Mouse (Mus musculus): Measurements from ENCODE around the gene Prame. TPM values are rescaled to one million over a fixed set of nuclear protein-coding genes. Genes with fewer than 3 reads are reported as not detected.
"Not testable (repeated sequence)": the region's sequence is repeated elsewhere in the genome, so short reads cannot be mapped to it uniquely, and the experiment has no call there.

Gene Prame
- not detected for total RNA-seq (2018; cell fraction: chromatin; rRNA removed)
- total RNA-seq (2018; cell fraction: cytosol; rRNA removed): not detected
- total RNA-seq (2018; cell fraction: nucleus; rRNA removed): not detected
- polyA plus RNA-seq (2018): not detected in 3 replicates

- Histone ChIP-seq H3K79me2 (ENCODE audit: inconsistent target) (no peaks in the 10 kb centered on the region), H3K27ac (no peak within 1 kb of the TSS), H3K36me3 (ENCODE audit: inconsistent target) (no peaks in the 10 kb centered on the region), H3K4me3 (ENCODE audit: inconsistent target) (no peak within 1 kb of the TSS)
- WGBS (ENCODE audit: missing documents): 89% methylated on average over 11 of the region's 11 CpGs
These were observed at the start of gene Prame for GRCm38 (mm10) chrX:135627605-135628004. Gene Prame (minus strand): TSS chrX:135627705.

GRCm38 (mm10) chrX:135652173-135652772 lies 24.8 kb upstream of the Prame start:
- H3K79me2 ChIP-seq (ENCODE audit: inconsistent target): no peaks in the 10 kb centered on the region
- WGBS (ENCODE audit: missing documents): 57% methylated on average over 9 of the region's 9 CpGs

GRCm38 (mm10) chrX:135601298-135602029 lies 26.0 kb downstream of the Prame start:
- 68% methylated on average over 2 of the region's 3 CpGs for WGBS (ENCODE audit: missing documents)
- not testable (repeated sequence) for H3K4me3 ChIP-seq (ENCODE audit: inconsistent target); H3K36me3 ChIP-seq (ENCODE audit: inconsistent target); H3K79me2 ChIP-seq (ENCODE audit: inconsistent target); H3K27ac ChIP-seq

More at GRCm38 (mm10) chrX:135652173-135652772, 24.8 kb upstream of the Prame start:
- H3K4me3 ChIP-seq (ENCODE audit: inconsistent target): no peak overlapping the region
- no peaks in the 10 kb centered on the region for H3K36me3 ChIP-seq (ENCODE audit: inconsistent target)
- no peak overlapping the region for H3K27ac ChIP-seq

GRCm38 (mm10) chrX:135598677-135599076 lies 28.8 kb downstream of the Prame start, which contains the start of gene Nxf7:
Gene Nxf7 (minus strand): TSS chrX:135598777.
- H3K79me2 ChIP-seq (ENCODE audit: inconsistent target): no peaks in the 10 kb centered on the region
- H3K27ac ChIP-seq: no peak within 1 kb of the TSS
- no peaks in the 10 kb centered on the region for H3K36me3 ChIP-seq (ENCODE audit: inconsistent target)
- no peak within 1 kb of the TSS for H3K4me3 ChIP-seq (ENCODE audit: inconsistent target)
- WGBS (ENCODE audit: missing documents): 85% methylated on average over 2 of the region's 2 CpGs

GRCm38 (mm10) chrX:135598096-135598495 lies 29.4 kb downstream of the Prame start:
- no peak overlapping the region for H3K27ac ChIP-seq
- 81% methylated on average over 13 of the region's 13 CpGs for WGBS (ENCODE audit: missing documents)
- no peak overlapping the region for H3K4me3 ChIP-seq (ENCODE audit: inconsistent target)

GRCm38 (mm10) chrX:135576412-135576811 lies 51.1 kb downstream of the Prame start:
- Histone ChIP-seq H3K79me2 (ENCODE audit: inconsistent target) (no peaks in the 10 kb centered on the region), H3K4me3 (ENCODE audit: inconsistent target) (no peak overlapping the region), H3K36me3 (ENCODE audit: inconsistent target) (no peaks in the 10 kb centered on the region), H3K27ac (no peak overlapping the region)
- no CpG with 5 or more reads among the region's 1 CpGs for WGBS (ENCODE audit: missing documents)

More at GRCm38 (mm10) chrX:135598096-135598495, 29.4 kb downstream of the Prame start:
- Histone ChIP-seq H3K79me2 (ENCODE audit: inconsistent target) (no peaks in the 10 kb centered on the region), H3K36me3 (ENCODE audit: inconsistent target) (no peaks in the 10 kb centered on the region)

- WGBS (ENCODE audit: missing documents): 60% methylated on average over 8 of the region's 9 CpGs
These were observed 52.4 kb downstream of the Prame start for GRCm38 (mm10) chrX:135574958-135575628.

GRCm38 (mm10) chrX:135574261-135574957 lies 53.1 kb downstream of the Prame start:
- not testable (repeated sequence) for H3K27ac ChIP-seq; H3K79me2 ChIP-seq (ENCODE audit: inconsistent target); H3K36me3 ChIP-seq (ENCODE audit: inconsistent target); H3K4me3 ChIP-seq (ENCODE audit: inconsistent target)
- 58% methylated on average over 8 of the region's 8 CpGs for WGBS (ENCODE audit: missing documents)

More at GRCm38 (mm10) chrX:135574958-135575628, 52.4 kb downstream of the Prame start:
- not testable (repeated sequence) for H3K79me2 ChIP-seq (ENCODE audit: inconsistent target); H3K36me3 ChIP-seq (ENCODE audit: inconsistent target); H3K4me3 ChIP-seq (ENCODE audit: inconsistent target); H3K27ac ChIP-seq

GRCm38 (mm10) chrX:135569467-135569866 lies 58.0 kb downstream of the Prame start:
- not testable (repeated sequence) for H3K27ac ChIP-seq; H3K4me3 ChIP-seq (ENCODE audit: inconsistent target); H3K79me2 ChIP-seq (ENCODE audit: inconsistent target); H3K36me3 ChIP-seq (ENCODE audit: inconsistent target)
- no CpG with 5 or more reads among the region's 2 CpGs for WGBS (ENCODE audit: missing documents)

- 53% methylated on average over 3 of the region's 4 CpGs for WGBS (ENCODE audit: missing documents)
- not testable (repeated sequence) for H3K36me3 ChIP-seq (ENCODE audit: inconsistent target); H3K27ac ChIP-seq; H3K79me2 ChIP-seq (ENCODE audit: inconsistent target); H3K4me3 ChIP-seq (ENCODE audit: inconsistent target)
These were observed 62.6 kb downstream of the Prame start for GRCm38 (mm10) chrX:135564934-135565333.

Other genes with a start within 250 kb of the Prame start
- not detected in 3 replicates for gene Gm7903, start 193.9 kb downstream of the Prame start, polyA plus RNA-seq (2018)
- gene AV320801, start 133.1 kb downstream of the Prame start, polyA plus RNA-seq (2018): not detected in 3 replicates
- not detected in 3 replicates for gene Nxf7, start 28.9 kb downstream of the Prame start, polyA plus RNA-seq (2018)
- gene Tcp11x2, start 66.1 kb upstream of the Prame start, polyA plus RNA-seq (2018): not detected in 3 replicates
- not detected in 3 replicates for gene Tmsb15a, start 97.6 kb upstream of the Prame start, polyA plus RNA-seq (2018)
- 3.9 to 6.2 TPM (median 5.5 TPM) in 3 replicates for gene Armcx5, start 115.0 kb upstream of the Prame start, polyA plus RNA-seq (2018)
- gene Gprasp1, start 115.0 kb upstream of the Prame start, polyA plus RNA-seq (2018): 11.8 to 14.5 TPM (median 13.1 TPM) in 3 replicates
- 0.52 to 2.9 TPM (median 1.8 TPM) in 3 replicates for gene Bhlhb9, start 169.9 kb upstream of the Prame start, polyA plus RNA-seq (2018)
- not detected in 3 replicates for gene Gprasp2, start 211.3 kb upstream of the Prame start, polyA plus RNA-seq (2018)